Comparison of ENCODE assay signal across 26 mouse cellular contexts in genomic region chr2:5087667-5088066, GRCm38 (mm10). TPM values are rescaled to one million over a fixed set of nuclear protein-coding genes. Genes with fewer than 3 reads are reported as not detected.
DNase-seq lines count a peak whose midpoint lies in the region; ATAC-seq and TF ChIP-seq lines count a peak whose summit lies in the region.
"Had no signal": no experiment of that assay in that cellular context is flagged by ENCODE, and none has a peak within 500 bp of the region (broad histone marks: within the 10 kb centered on the region; RNA-seq: fewer than 3 reads in every experiment).

No protein-coding gene starts in this region.

- ATAC-seq in intestine, postnatal 0 days, result 0 out of 2 replicates have a peak, but pooled peaks have one; percentile 36
- ATAC-seq in intestine, embryonic 16.5 days, result no peak; the same call in 1 of the 2 replicates
- no peak for ATAC-seq in midbrain, embryonic 11.5 days (ENCODE audit: low FRiP score)
- ATAC-seq: forebrain, embryonic 15.5 days; hindbrain, embryonic 16.5 days; intestine, embryonic 15.5 days had no signal

- no peaks in the 10 kb centered on the region for H3K4me1 ChIP-seq in intestine, postnatal 0 days (replicated peaks; ENCODE audit: control insufficient read depth, insufficient read depth, low read length)
- no peaks in the 10 kb centered on the region for H3K4me1 ChIP-seq in intestine, embryonic 16.5 days (ENCODE audit: control insufficient read depth, insufficient read depth, low read length)
- H3K4me1 ChIP-seq in midbrain, embryonic 11.5 days (ENCODE audit: control insufficient read depth, insufficient read depth, low read length), result no peaks in the 10 kb centered on the region
- H3K4me1 ChIP-seq in midbrain, embryonic 10.5 days, result no peaks in the 10 kb centered on the region
- H3K4me1 ChIP-seq: embryonic facial prominence, embryonic 10.5 days; embryonic facial prominence, embryonic 13.5 days; forebrain, embryonic 12.5 days; forebrain, embryonic 15.5 days; heart, embryonic 12.5 days; heart, embryonic 15.5 days; hindbrain, embryonic 10.5 days; hindbrain, embryonic 13.5 days; intestine, embryonic 15.5 days had no signal

- WGBS in intestine, postnatal 0 days, result 58% methylated on average over 3 of the region's 3 CpGs
- WGBS in intestine, embryonic 16.5 days, result 79% methylated on average over 3 of the region's 3 CpGs
- WGBS in midbrain, embryonic 11.5 days, result 88% methylated on average over 3 of the region's 3 CpGs
- 95% methylated on average over 3 of the region's 3 CpGs for WGBS in midbrain, embryonic 10.5 days

- peak; percentile 16 for DNase-seq in adrenal gland, adult 2 months
- DNase-seq in adrenal gland, adult 8-10 months, result no peak
- DNase-seq in midbrain, embryonic 11.5 days (ENCODE audit: low spot score, missing footprints), result peak; percentile 21
- DNase-seq in midbrain, embryonic 10.5 days (ENCODE audit: low spot score), result no peak
- DNase-seq: cerebellum, adult 11-12 months; cerebellum, adult 8-10 months; cerebellum, postnatal 10 days; cerebellum, postnatal 36 days; embryo, embryonic 11 days; gastrocnemius, postnatal 25 days; heart, adult 18-20 months; heart, postnatal 10 days; heart, postnatal 36 days had no signal

- TF ChIP-seq CTCF in intestine, postnatal 0 days (IDR thresholded peaks at IDR 0.05; ENCODE audit: low read depth), result no peak

- no peak overlapping the region for H3K4me2 ChIP-seq in intestine, postnatal 0 days (replicated peaks; ENCODE audit: low read depth)
- H3K4me2 ChIP-seq in intestine, embryonic 16.5 days (ENCODE audit: low read depth, low read length), result no peak overlapping the region
- H3K4me2 ChIP-seq in midbrain, embryonic 11.5 days, result no peak overlapping the region
- H3K4me2 ChIP-seq: embryonic facial prominence, embryonic 13.5 days; forebrain, embryonic 12.5 days; forebrain, embryonic 15.5 days; heart, embryonic 12.5 days; heart, embryonic 15.5 days; hindbrain, embryonic 13.5 days; intestine, embryonic 15.5 days had no signal

- no peak overlapping the region for H3K27ac ChIP-seq in intestine, postnatal 0 days (ENCODE audit: low read depth, low read length)
- no peak overlapping the region for H3K27ac ChIP-seq in intestine, embryonic 16.5 days (ENCODE audit: low read length)
- H3K27ac ChIP-seq in midbrain, embryonic 11.5 days (ENCODE audit: low read depth, low read length), result no peak overlapping the region
- no peak overlapping the region for H3K27ac ChIP-seq in midbrain, embryonic 10.5 days (replicated peaks)
- H3K27ac ChIP-seq: embryonic facial prominence, embryonic 10.5 days; embryonic facial prominence, embryonic 13.5 days; forebrain, embryonic 12.5 days; forebrain, embryonic 15.5 days; heart, embryonic 15.5 days; hindbrain, embryonic 10.5 days; hindbrain, embryonic 13.5 days; intestine, embryonic 15.5 days had no signal

- H3K27me3 ChIP-seq in intestine, postnatal 0 days (replicated peaks; ENCODE audit: control insufficient read depth, insufficient read depth, low read length), result no peaks in the 10 kb centered on the region
- no peaks in the 10 kb centered on the region for H3K27me3 ChIP-seq in intestine, embryonic 16.5 days (replicated peaks; ENCODE audit: control insufficient read depth, insufficient read depth, low read length)
- H3K27me3 ChIP-seq in midbrain, embryonic 11.5 days (ENCODE audit: control insufficient read depth, insufficient read depth, low read length), result no peaks in the 10 kb centered on the region
- H3K27me3 ChIP-seq in midbrain, embryonic 10.5 days (ENCODE audit: low read depth, poor library complexity, severe bottlenecking), result no peaks in the 10 kb centered on the region
- H3K27me3 ChIP-seq: embryonic facial prominence, embryonic 13.5 days; forebrain, embryonic 12.5 days; forebrain, embryonic 15.5 days; heart, embryonic 12.5 days; heart, embryonic 15.5 days; hindbrain, embryonic 13.5 days; intestine, embryonic 15.5 days had no signal

- H3K9ac ChIP-seq in intestine, postnatal 0 days (ENCODE audit: low read depth, low read length), result no peak overlapping the region
- no peak overlapping the region for H3K9ac ChIP-seq in intestine, embryonic 16.5 days (ENCODE audit: low read depth, low read length)
- no peak overlapping the region for H3K9ac ChIP-seq in midbrain, embryonic 11.5 days (ENCODE audit: low read length)
- H3K9ac ChIP-seq: embryonic facial prominence, embryonic 13.5 days; forebrain, embryonic 12.5 days; forebrain, embryonic 15.5 days; heart, embryonic 12.5 days; heart, embryonic 15.5 days; hindbrain, embryonic 13.5 days; intestine, embryonic 15.5 days had no signal

- no peaks in the 10 kb centered on the region for H3K36me3 ChIP-seq in intestine, postnatal 0 days (ENCODE audit: control insufficient read depth, insufficient read depth)
- no peaks in the 10 kb centered on the region for H3K36me3 ChIP-seq in intestine, embryonic 16.5 days (ENCODE audit: control insufficient read depth, insufficient read depth, low read length)
- no peaks in the 10 kb centered on the region for H3K36me3 ChIP-seq in midbrain, embryonic 11.5 days (ENCODE audit: control insufficient read depth, insufficient read depth, low read length)
- no peaks in the 10 kb centered on the region for H3K36me3 ChIP-seq in midbrain, embryonic 10.5 days
- H3K36me3 ChIP-seq: embryonic facial prominence, embryonic 10.5 days; embryonic facial prominence, embryonic 13.5 days; forebrain, embryonic 12.5 days; forebrain, embryonic 15.5 days; heart, embryonic 12.5 days; heart, embryonic 15.5 days; hindbrain, embryonic 10.5 days; hindbrain, embryonic 13.5 days; intestine, embryonic 15.5 days had no signal

- no peak overlapping the region for H3K4me3 ChIP-seq in intestine, postnatal 0 days (ENCODE audit: low read depth, low read length)
- H3K4me3 ChIP-seq in intestine, embryonic 16.5 days (ENCODE audit: low read length), result no peak overlapping the region
- no peak overlapping the region for H3K4me3 ChIP-seq in midbrain, embryonic 11.5 days (ENCODE audit: low read depth, low read length)
- H3K4me3 ChIP-seq in midbrain, embryonic 10.5 days, result no peak overlapping the region
- H3K4me3 ChIP-seq: embryonic facial prominence, embryonic 10.5 days; embryonic facial prominence, embryonic 13.5 days; erythroblast, embryonic 14.5 days; forebrain, embryonic 12.5 days; forebrain, embryonic 15.5 days; heart, embryonic 12.5 days; heart, embryonic 15.5 days; hindbrain, embryonic 10.5 days; hindbrain, embryonic 13.5 days; intestine, embryonic 15.5 days had no signal

- H3K9me3 ChIP-seq in intestine, postnatal 0 days (ENCODE audit: control insufficient read depth), result no peaks in the 10 kb centered on the region
- no peaks in the 10 kb centered on the region for H3K9me3 ChIP-seq in intestine, embryonic 16.5 days (ENCODE audit: control insufficient read depth, low read length)
- H3K9me3 ChIP-seq in midbrain, embryonic 11.5 days (ENCODE audit: control insufficient read depth, low read length), result no peaks in the 10 kb centered on the region
- H3K9me3 ChIP-seq in midbrain, embryonic 10.5 days (replicated peaks), result no peaks in the 10 kb centered on the region
- H3K9me3 ChIP-seq: embryonic facial prominence, embryonic 10.5 days; embryonic facial prominence, embryonic 13.5 days; forebrain, embryonic 12.5 days; forebrain, embryonic 15.5 days; heart, embryonic 12.5 days; heart, embryonic 15.5 days; hindbrain, embryonic 10.5 days; hindbrain, embryonic 13.5 days; intestine, embryonic 15.5 days had no signal

RNA-seq across cellular contexts. Expression of gene Optn, which starts 23.8 kb away (rescaled TPM):
- total RNA-seq in adrenal gland, adult 2 months (2021), result 100 to 1,000 TPM; 100 to 105 TPM
- polyA plus RNA-seq in adrenal gland, adult 2 months (2012; rRNA removed), result 4.8 and 5.4 TPM in 2 replicates
- 100 to 1,000 TPM in 2 of 4 experiments, 10 to 100 TPM in 2; 75.5 to 187 (median 117) TPM for total RNA-seq in adrenal gland, adult 8-10 months (2022)
- 62.7 and 74.2 TPM in 2 replicates for polyA plus RNA-seq in intestine, postnatal 0 days (2015; fragmentation: Nextera tagmentation; extraction: Ambion mirVana)
- 28.7 and 36.9 TPM in 2 replicates for polyA plus RNA-seq in intestine, embryonic 16.5 days (2015; fragmentation: Nextera tagmentation; extraction: Ambion mirVana)
- polyA plus RNA-seq in midbrain, embryonic 11.5 days (2014; fragmentation: Nextera tagmentation; extraction: Ambion mirVana), result 4.3 and 5.2 TPM in 2 replicates
- 3.4 and 4.4 TPM in 2 replicates for polyA plus RNA-seq in midbrain, embryonic 10.5 days (2016; fragmentation: Nextera tagmentation; extraction: Ambion mirVana)

RNA-seq across cellular contexts. Expression of gene Ccdc3, which starts 49.9 kb away (rescaled TPM):
- total RNA-seq in adrenal gland, adult 2 months (2021), result 10 to 100 TPM; 12.9 to 20.5 TPM
- polyA plus RNA-seq in adrenal gland, adult 2 months (2012; rRNA removed), result 11.3 and 20.7 TPM in 2 replicates
- total RNA-seq in adrenal gland, adult 8-10 months (2022), result 10 to 100 TPM in 2 of 4 experiments, 1 to 10 TPM in 2; 7.9 to 30.5 (median 11.8) TPM
- 10.3 TPM in 2 replicates for polyA plus RNA-seq in intestine, postnatal 0 days (2015; fragmentation: Nextera tagmentation; extraction: Ambion mirVana)
- 4.6 and 9.8 TPM in 2 replicates for polyA plus RNA-seq in intestine, embryonic 16.5 days (2015; fragmentation: Nextera tagmentation; extraction: Ambion mirVana)
- polyA plus RNA-seq in midbrain, embryonic 11.5 days (2014; fragmentation: Nextera tagmentation; extraction: Ambion mirVana), result 4.3 and 5.1 TPM in 2 replicates
- 3.6 and 4.4 TPM in 2 replicates for polyA plus RNA-seq in midbrain, embryonic 10.5 days (2016; fragmentation: Nextera tagmentation; extraction: Ambion mirVana)

Comparison
In these comparisons a context has a peak if more than half of its experiments do, and no peak if none do; other contexts are left out.
1. DNase-seq: peak in adrenal gland, adult 2 months (single experiment) and midbrain, embryonic 11.5 days (single experiment); none in adrenal gland, adult 8-10 months (single experiment) and midbrain, embryonic 10.5 days (single experiment).